Mouse (Mus musculus): ENCODE results near the gene Robo4.

The Robo4 gene

DNA sequence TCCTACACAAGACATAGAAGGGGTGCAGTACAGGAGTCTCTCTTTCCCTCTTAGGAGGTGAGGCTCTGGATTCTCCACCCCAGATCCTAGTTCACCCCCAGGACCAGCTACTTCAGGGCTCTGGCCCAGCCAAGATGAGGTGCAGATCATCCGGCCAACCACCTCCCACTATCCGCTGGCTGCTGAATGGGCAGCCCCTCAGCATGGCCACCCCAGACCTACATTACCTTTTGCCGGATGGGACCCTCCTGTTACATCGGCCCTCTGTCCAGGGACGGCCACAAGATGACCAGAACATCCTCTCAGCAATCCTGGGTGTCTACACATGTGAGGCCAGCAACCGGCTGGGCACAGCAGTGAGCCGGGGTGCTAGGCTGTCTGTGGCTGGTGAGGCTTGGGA, 804 bp downstream of the Robo4 start:
- no peak for DNase-seq (ENCODE audit: low read depth, low spot score)

DNA sequence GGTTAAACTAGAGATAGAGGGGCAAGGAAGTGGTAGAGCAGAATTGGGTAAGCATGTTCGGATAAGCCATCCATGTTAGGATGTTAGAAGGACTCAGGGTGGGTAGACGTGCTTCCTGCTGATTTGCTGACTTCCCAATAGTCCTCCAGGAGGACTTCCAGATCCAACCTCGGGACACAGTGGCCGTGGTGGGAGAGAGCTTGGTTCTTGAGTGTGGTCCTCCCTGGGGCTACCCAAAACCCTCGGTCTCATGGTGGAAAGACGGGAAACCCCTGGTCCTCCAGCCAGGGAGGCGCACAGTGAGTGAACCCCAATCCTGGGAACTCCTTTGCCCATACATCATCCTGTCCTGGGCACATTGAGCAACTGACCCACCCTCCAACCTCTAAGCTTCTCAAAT, 1.3 kb downstream of the Robo4 start:
- no peak for DNase-seq (ENCODE audit: low read depth, low spot score)

DNA sequence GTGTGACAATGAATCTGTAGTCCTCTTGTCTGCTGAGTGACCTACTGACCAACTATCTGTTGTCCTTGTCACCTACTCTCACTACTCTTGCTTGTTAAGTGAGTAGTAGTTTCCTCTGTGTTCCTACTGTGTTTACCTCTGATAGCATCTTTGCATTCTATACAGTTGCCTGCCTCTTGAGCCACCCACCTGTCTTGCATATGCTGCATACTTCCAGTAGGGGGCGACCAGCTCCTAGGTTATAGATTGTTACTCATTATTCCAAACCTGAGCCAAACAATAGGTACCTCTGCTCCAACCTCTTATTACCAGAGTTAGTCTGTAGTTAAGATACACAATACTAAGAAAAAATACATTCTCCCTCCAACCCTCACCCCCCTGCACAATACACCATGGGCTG, 4.7 kb downstream of the Robo4 start:
- DNase-seq (ENCODE audit: low read depth, low spot score): no peak

DNA sequence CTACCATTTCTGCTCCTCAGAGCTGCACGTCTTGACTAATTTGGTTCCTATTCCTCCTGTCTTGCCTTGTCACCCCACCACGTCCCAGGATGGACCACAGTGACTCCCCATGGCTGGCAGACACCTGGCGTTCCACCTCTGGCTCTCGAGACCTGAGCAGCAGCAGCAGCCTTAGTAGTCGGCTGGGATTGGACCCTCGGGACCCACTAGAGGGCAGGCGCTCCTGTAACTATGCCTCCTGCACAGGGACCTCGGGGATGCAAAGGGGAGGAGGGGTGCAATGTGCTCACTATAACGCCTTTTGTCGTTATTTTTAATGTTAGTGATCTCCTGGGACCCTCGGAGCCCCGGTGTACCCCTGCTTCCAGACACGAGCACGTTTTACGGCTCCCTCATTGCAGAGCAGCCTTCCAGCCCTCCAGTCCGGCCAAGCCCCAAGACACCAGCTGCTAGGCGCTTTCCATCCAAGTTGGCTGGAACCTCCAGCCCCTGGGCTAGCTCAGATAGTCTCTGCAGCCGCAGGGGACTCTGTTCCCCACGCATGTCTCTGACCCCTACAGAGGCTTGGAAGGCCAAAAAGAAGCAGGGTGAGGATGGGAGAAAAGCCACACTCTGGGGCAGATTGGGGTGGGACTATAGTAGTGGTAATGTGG, 6.3 kb downstream of the Robo4 start:
- no peak for DNase-seq (ENCODE audit: low read depth, low spot score)

- DNase-seq (ENCODE audit: low read depth, low spot score): no peak
Observed at GRCm38 (mm10) chr9:37409698-37410445, 8.2 kb downstream of the Robo4 start.

DNA sequence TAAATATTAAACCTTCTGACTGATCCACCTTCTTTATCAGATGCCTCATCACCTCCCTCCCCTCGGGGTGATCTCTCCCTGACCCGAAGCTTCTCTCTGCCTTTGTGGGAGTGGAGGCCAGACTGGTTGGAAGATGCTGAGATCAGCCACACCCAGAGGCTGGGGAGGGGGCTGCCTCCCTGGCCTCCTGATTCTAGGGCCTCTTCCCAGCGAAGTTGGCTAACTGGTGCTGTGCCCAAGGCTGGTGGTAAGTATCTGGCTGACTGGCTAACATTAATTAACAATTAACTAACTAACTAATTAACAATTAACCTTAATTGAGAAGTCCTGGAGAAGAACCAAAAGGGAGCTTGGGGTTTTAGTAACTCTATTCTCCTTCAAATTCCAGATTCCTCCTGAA, 11.3 kb downstream of the Robo4 start:
- DNase-seq (ENCODE audit: low read depth, low spot score): no peak

GRCm38 (mm10) chr9:37414666-37415065, 13.0 kb downstream of the Robo4 start:
- DNase-seq (ENCODE audit: low read depth, low spot score): no peak

DNA sequence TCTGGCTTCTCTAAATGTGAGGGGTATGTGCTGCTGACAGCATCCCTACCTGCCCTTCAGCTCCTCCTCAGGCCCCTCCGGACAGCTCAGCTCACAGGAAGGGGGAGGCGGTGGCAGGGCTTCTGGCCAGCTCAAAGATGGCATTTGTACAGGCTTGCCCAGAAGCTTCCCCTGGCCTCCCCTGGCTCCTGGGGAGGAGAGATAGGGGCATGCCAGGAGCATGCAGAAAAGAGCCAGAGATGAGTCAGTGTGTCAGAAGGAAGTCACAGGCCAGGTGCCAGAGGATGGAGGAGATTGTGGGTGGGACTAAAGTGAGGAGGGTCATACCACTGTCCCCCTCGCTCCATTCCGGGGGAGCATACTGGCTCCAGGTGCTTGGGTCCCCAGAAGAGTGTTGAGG, 17.1 kb downstream of the Robo4 start:
- DNase-seq (ENCODE audit: low read depth, low spot score): no peak

DNA sequence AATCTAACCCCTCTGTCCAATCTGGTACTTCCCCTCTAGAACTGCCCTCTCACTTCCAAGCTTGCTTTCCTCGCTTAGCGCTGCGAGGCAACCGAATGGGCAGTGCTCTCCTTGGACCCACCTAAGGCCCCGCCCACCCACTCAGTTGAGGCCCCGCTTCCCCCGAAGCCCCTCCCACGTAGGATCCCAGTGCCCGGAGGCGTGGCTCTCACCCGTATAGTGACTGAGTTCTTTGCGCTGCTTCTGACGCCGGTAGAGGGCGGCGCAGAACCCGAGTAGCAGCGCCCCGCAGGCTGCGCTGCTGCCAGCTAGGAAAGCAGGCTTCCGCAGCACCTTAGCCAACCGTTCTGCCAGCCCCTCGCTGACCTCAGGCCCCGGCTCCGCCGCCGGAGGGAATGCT, 19.0 kb downstream of the Robo4 start:
- DNase-seq (ENCODE audit: low read depth, low spot score): peak; percentile 38

DNA sequence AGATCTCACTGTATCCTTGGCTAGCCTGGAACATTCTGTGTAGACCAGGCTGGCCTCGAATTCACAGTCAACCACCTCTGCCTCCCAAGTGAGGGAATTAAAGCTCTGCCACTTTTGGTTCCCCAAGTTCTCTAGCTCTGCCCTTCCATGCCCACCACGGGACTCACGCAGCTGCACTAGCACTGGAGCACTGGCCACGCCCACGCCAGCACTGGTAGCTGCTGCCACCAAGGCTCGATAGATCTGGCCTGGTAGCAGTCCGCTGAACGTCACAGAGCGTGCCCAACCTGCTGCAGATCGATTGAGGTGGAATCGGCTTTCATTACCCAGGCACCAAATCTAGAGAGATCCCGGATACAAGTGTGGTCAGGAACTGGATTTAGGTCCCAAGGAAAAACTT, 19.5 kb downstream of the Robo4 start:
- DNase-seq (ENCODE audit: low read depth, low spot score): no peak

DNA sequence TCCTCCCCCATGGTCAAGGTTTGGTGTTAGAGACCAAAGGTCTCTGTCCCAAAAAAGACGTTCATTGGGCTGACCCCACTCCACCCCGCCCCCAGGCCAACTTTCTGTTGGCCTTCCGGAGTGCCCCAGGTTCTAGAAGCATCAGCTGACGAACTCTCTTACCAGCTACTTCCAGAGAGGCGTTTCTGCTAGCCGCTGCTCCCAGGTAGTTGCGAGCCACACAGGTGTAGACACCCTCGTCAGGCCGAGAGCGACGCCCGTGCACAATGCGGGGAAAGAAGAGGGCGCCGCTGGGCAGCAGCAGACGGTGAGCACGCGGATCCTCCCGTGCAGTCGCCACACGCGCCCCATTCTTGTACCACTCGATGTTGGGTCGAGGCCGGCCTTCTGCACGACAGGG, 27.6 kb downstream of the Robo4 start:
- no peak for DNase-seq (ENCODE audit: low read depth, low spot score)

- DNase-seq (ENCODE audit: low read depth, low spot score): peak; percentile 89
Observed at GRCm38 (mm10) chr9:37430582-37430981, 28.9 kb downstream of the Robo4 start.

DNA sequence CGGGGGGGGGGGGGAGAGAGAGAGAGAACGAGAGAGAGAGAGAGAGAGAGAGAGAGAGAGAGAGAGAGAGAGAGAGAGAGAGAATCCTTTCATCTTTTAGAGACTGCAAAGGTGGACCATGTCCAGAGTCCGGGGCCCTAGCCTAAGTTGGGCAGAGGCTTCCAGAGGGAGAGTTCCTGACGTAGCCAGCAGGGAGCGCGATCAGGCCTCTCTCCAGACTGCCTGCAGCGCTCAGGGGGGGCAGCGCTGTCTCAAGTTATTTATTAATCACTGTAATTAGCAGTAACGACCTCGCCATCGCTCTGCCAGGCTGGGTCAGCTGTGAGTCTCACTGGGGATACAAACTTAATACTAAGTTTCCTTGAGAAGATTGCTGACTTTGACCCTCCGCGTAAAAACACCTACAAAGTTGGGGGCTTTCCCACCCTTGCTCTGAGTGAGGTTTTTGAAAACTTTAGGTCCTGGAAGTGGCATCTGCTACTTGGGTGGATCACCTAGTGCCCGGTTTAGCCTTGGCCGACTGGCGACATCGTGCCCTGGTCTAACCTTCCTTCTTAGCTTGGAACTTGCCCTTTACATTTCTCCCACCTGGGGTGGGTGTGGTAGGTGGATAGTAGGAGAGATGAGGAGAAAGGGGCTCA, 30.4 kb downstream of the Robo4 start:
- no peak for DNase-seq (ENCODE audit: low read depth, low spot score)

DNA sequence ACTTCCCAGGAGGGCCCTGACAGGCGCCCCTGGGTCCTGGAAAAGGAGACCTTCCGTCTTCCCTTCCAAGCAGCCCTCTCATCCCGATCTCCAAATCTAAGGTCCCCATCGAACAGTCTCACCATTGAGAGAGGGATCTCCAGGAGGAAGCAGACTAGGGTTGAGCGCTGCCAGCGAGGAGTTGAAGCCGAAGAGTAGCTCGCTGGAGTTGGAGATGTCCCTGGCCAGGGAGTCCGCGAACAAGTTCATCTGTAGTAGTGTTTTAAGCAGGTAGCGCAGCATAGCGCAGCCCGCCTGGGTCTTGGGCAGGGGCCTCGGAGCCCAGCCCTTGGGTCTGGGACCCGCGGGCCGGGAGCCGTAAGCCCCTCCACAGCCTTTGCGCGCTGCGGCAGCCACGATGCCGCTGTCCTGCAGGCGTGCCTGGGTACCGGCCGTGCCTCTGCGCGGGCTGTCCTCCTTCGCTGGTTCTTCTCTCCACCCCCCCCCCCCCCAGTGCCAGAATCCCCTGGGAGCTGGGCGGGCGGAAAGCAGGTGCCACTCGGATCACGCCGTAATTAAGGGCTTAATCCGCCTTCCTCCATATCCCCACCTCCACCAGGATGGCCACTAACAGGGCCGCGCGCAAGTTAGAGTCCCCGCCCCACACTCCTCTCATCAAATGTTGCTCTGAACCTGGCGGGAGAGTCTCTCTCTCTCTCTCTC, 31.2 kb downstream of the Robo4 start, which contains the start of gene Robo3:
Gene Robo3, minus strand, starts transcription at position 527 of the 702 bp plus-strand sequence.
- no peak for DNase-seq (ENCODE audit: low read depth, low spot score)

GRCm38 (mm10) chr9:37433823-37434560, 32.3 kb downstream of the Robo4 start:
- no peak for DNase-seq (ENCODE audit: low read depth, low spot score)

DNA sequence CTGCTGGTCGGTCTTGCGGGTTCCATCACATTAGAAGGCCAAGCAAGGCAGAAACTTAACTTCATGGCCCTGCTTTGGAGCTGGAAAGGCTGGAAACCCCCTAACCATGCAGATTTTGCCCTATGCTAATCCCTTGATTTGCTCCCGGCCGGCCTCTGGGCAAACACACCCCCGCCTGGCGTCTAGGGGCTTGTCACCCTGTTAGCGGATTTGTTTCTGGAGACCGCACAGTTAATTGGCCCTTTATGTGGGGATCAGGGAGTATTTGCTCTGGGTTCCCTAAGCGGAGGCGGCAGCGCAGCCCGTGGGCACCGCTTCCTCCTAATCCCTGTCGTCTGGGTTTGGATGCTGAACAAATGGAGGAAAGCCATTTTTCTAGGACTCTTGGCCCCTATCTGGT, 33.2 kb downstream of the Robo4 start:
- no peak for DNase-seq (ENCODE audit: low read depth, low spot score)

DNA sequence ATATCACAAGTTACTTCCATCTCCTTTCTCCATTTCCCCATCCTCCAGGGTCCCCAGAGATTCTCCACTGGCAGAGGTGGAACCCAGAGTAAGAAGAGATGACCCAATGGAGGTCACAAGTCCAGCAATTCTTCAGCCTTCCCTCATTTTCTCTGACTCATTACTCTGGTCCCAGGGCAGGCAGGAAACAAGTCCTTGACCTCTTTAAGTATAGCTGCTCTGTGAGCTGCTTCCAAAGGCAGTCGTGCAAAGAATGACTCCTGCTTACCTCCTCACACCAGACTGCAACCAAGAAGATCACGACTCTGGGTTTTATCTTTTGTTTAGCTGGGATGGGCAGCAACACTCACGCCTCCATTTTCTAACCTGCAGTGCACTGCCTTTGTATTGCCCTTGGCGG, 33.9 kb downstream of the Robo4 start:
- no peak for DNase-seq (ENCODE audit: low read depth, low spot score)

GRCm38 (mm10) chr9:37437772-37438735, 36.4 kb downstream of the Robo4 start:
- DNase-seq (ENCODE audit: low read depth, low spot score): no peak

- no peak for DNase-seq (ENCODE audit: low read depth, low spot score)
Observed at GRCm38 (mm10) chr9:37452401-37452800, 50.7 kb downstream of the Robo4 start.

DNA sequence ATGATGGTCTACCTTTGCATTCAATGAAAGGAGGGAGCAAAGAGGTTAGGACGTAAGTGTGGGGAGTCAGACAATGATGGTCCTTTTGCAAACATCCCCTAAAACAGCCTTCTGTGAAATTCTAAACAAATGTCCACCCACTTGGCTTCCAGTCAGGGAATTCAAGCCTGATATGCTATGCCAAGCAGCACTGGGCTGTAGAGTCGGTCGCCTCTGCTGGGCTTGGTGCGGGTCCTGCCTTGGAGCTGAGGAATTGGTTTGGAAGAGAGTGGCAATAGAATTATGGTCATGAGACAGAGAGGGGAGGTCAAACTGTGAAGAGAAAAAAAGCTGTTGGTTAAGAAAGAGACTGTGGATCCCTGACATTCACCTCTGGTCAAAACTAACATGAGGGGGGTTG, 51.6 kb downstream of the Robo4 start:
- no peak for DNase-seq (ENCODE audit: low read depth, low spot score)

Data from telencephalon, adult 2 months (tissue).